Mouse (Mus musculus): ENCODE measurements at regions not wholly inside any gene's neighbourhood (a gene's known extent, or its start where the extent isn't known, plus 50 kb on each side); places are given as distances from the start of the nearest gene placed in this dataset.

DNA sequence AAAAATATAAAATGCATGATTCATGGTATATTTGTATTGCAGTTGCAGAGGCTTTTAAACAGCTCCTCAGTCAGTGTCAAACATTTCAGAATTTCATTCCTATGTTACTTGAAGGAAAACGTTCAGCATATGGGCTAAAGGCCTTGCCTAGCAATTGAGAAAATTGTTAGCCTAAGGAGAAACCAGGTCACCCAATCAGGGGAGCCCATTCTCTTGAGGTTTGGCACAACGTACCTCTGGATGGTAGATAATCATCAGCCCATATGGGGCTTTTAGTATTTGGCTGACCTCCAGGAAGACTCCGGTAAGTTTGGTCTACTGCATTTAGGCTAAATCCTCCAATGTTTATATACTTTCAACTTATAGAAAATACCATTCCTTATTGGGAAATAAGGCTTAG, 168.7 kb upstream of the Pdcd1 start:
- no peak for DNase-seq (ENCODE audit: low spot score in 2 of 2)

- DNase-seq (ENCODE audit: low spot score in 2 of 2) = no peak
Measured at GRCm38 (mm10) chr1:94217407-94217806, 165.1 kb upstream of the Pdcd1 start.

DNA sequence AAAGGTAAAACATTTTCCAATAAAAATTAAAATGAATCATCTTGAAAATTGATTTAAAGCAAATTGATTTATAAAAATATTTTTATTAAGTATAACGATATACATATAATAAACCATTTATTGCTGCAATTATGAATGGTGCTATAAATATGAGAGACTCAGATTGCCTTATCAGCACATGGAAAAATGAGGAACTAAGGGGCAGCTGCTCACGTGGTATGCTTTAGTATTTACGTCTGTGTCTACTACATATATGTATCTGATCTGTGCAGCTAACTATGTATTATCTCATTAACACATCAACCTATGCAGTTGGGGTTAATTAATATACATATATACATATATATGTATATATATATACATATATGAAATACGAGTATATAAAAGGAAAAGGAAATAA, 156.6 kb upstream of the Pdcd1 start:
- DNase-seq (ENCODE audit: low spot score in 2 of 2) = no peak

DNA sequence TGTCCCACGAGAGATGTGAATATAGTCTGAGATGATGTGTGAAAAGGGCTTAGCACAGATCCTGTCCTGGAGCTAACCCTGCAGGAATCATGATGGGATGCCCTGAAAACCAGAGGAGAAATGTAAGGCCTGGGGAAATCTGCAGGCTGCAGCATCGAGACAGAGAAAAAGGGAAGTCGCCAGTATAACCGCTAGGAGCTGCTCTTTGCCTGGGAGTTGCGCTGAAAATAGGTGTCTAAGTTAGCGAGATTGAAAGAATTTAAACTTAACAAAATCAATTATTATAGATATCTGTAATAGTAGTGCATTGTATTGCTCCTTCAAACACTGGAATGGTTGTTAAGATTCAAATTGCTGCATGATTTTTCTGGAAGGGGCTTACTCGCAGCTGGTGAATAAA, 155.5 kb upstream of the Pdcd1 start:
- DNase-seq (ENCODE audit: low spot score in 2 of 2) = no peak

DNA sequence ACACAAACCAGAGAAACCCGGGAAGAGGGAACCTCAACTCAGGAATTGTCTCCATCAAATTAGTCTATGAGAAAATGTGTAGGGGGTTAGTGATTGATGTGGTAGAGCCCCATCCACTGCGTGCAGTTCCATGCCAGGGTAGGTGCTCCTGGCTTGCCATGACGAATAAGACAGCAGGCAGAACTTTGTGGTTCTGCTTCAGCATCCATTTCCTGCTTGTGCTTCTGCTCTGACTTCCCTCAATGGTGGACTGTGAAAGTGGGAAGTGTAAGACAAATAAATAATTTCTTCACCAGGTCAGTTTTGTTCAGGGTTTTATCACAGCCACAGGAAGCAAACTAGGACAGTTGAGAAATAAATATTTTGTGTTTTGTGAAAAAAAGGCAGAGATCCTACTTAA, 150.9 kb upstream of the Pdcd1 start:
- DNase-seq (ENCODE audit: low spot score in 2 of 2) = no peak

DNA sequence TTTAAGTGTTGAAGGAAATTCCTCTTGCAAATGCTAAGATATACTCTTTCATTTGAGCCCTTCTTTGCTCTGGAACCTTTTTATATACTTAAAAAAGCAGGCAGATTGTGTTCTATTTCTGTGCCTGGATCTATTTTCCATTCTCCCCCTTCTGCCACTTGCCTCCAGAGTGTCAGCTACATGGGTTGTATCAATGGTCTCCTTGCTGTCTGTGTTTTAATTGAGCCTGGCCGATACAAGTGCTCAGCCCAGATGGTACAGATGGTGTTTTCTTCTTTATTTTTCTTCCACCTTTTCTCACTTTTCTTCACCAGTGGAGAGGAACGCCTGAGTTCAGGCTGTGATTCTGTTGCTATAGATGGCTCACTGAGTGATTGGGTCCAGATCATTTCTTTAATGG, 131.5 kb upstream of the Pdcd1 start:
- DNase-seq (ENCODE audit: low spot score in 2 of 2) = no peak

GRCm38 (mm10) chr1:94149958-94150357, 97.6 kb upstream of the Pdcd1 start:
- DNase-seq (ENCODE audit: low spot score in 2 of 2) = no peak

DNA sequence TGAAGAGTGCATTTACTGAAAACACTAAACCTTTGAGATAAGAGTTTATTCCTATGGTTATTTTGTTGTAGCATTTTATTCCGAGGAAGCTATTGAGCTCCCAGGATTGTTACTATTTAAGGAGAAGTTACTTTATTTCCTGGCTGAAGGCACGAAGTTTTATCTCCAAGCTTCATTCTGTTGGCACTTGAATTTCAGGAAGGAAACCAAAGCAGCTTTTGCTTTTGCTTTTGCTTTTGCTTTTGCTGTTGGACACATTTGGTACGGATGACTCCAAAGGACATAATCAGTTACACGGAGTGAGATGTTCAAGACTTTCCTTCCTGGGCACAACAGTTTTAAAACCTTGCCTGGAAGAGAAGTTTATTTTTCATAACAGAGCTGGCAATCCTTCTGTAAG, 94.7 kb upstream of the Pdcd1 start:
- DNase-seq (ENCODE audit: low spot score in 2 of 2) = peak; percentile 15 to 24

GRCm38 (mm10) chr1:94140518-94140917, 88.2 kb upstream of the Pdcd1 start:
- DNase-seq (ENCODE audit: low spot score in 2 of 2) = no peak

GRCm38 (mm10) chr1:94139445-94140062, 87.2 kb upstream of the Pdcd1 start:
- no peak for DNase-seq (ENCODE audit: low spot score in 2 of 2)

- DNase-seq (ENCODE audit: low spot score in 2 of 2) = no peak
Measured at GRCm38 (mm10) chr1:94136731-94137130, 84.4 kb upstream of the Pdcd1 start.

Measured in heart, adult 9 months (tissue).